Mouse (Mus musculus): Measurements from ENCODE around the gene Ctxn1.

- TF ChIP-seq CTCF (IDR thresholded peaks at IDR 0.05; ENCODE audit: low read depth) (peak; percentile 55), EP300 (IDR thresholded peaks at IDR 0.05; ENCODE audit: low read depth) (no peak)
Observed at GRCm38 (mm10) chr8:4254001-4254400, 5.1 kb downstream of the Ctxn1 start.
